Comparison of ENCODE assay signal across 11 mouse cellular contexts in the genomic region with DNA sequence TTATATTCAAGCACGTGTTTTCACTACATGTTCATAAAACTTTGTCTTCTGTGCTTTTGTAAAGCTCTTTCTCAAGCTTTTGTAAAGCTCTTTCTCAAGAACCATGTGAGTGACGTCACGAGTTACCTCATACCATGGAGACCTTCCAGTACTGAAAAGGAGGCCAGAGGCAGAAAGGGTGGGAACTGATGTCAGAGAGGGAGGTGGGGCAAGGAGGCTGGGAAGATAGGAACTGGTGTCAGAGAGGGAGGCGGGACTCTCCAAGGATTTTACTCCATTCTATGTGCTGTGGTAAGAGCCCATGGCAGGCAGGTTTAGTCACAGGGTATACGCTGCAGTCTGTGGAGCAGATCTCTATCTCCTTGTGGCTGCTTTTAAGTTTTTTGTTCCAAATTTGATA. TPM values are rescaled to one million over a fixed set of nuclear protein-coding genes. Genes with fewer than 3 reads are reported as not detected.
DNase-seq lines count a peak whose midpoint lies in the region; ATAC-seq and TF ChIP-seq lines count a peak whose summit lies in the region.
"Had no signal": no experiment of that assay in that cellular context is flagged by ENCODE, and none has a peak within 500 bp of the region (broad histone marks: within the 10 kb centered on the region; RNA-seq: fewer than 3 reads in every experiment).

No protein-coding gene starts in this region.

- peak; percentile 15 for DNase-seq in liver, adult 2 months (ENCODE audit: extremely low read depth, low read depth, low spot score)
- peak; percentile 91 for DNase-seq in adipocyte (ENCODE audit: low spot score)
- DNase-seq in right cerebral cortex, postnatal 25 days: no peak
- no peak for DNase-seq in neural tube, embryonic 10.5 days (ENCODE audit: extremely low spot score, low spot score)
- DNase-seq: spleen, adult 18-20 months had no signal

- H3K79me2 ChIP-seq in liver, adult 2 months (ENCODE audit: control insufficient read depth, insufficient read depth, low read length): no peaks in the 10 kb centered on the region

- peaks cover 4% of the 10 kb centered on the region for H3K4me1 ChIP-seq in liver, adult 2 months (ENCODE audit: control insufficient read depth, insufficient read depth, low read length)
- peaks cover 6% of the 10 kb centered on the region; the same call in 1 of the 2 replicates for H3K4me1 ChIP-seq in liver, embryonic 12.5 days
- H3K4me1 ChIP-seq in heart, embryonic 13.5 days: peaks cover 32% of the 10 kb centered on the region

- 77% methylated on average over 5 of the region's 5 CpGs for WGBS in liver, adult 2 months
- 60% methylated on average over 5 of the region's 5 CpGs for whole genome bisulfite sequencing in liver, embryonic 12.5 days (ENCODE audit: insufficient replicate concordance)
- WGBS in heart, embryonic 13.5 days: 56% methylated on average over 5 of the region's 5 CpGs

- H3K27ac ChIP-seq in liver, adult 2 months (replicated peaks; ENCODE audit: insufficient read depth, low read depth, low read length): no peak overlapping the region
- no peak overlapping the region for H3K27ac ChIP-seq in liver, embryonic 12.5 days
- H3K27ac ChIP-seq in heart, embryonic 13.5 days (replicated peaks): peak overlapping the region; percentile 7; the same call in 1 of the 2 replicates
- H3K27ac ChIP-seq: embryonic facial prominence, embryonic 15.5 days had no signal

- ATAC-seq in liver, embryonic 12.5 days: no peak
- no peak for ATAC-seq in heart, embryonic 13.5 days (ENCODE audit: extremely low read depth, insufficient number of reproducible peaks, low FRiP score, low TSS enrichment)
- ATAC-seq in megakaryocyte progenitor cell, adult 5-6 weeks (replicated peaks; ENCODE audit: poor library complexity): peak; percentile 74

- no peak for TF ChIP-seq CTCF in liver, adult 2 months (IDR thresholded peaks at IDR 0.05; ENCODE audit: low read depth, low read length)

- no peaks in the 10 kb centered on the region for H3K9me3 ChIP-seq in liver, embryonic 12.5 days (replicated peaks)
- no peaks in the 10 kb centered on the region for H3K9me3 ChIP-seq in heart, embryonic 13.5 days
- H3K9me3 ChIP-seq: embryonic facial prominence, embryonic 15.5 days; megakaryocyte, embryonic 14.5 days; neural tube, embryonic 13.5 days had no signal

- no peaks in the 10 kb centered on the region for H3K27me3 ChIP-seq in liver, adult 2 months (ENCODE audit: control insufficient read depth, insufficient read depth, low read length)
- no peaks in the 10 kb centered on the region for H3K27me3 ChIP-seq in liver, embryonic 12.5 days (replicated peaks)
- no peaks in the 10 kb centered on the region for H3K27me3 ChIP-seq in heart, embryonic 13.5 days (replicated peaks)
- H3K27me3 ChIP-seq: embryonic facial prominence, embryonic 15.5 days; neural tube, embryonic 13.5 days had no signal

- no peaks in the 10 kb centered on the region for H3K36me3 ChIP-seq in liver, adult 2 months (ENCODE audit: control insufficient read depth, insufficient read depth, low read length)
- no peaks in the 10 kb centered on the region for H3K36me3 ChIP-seq in liver, embryonic 12.5 days
- no peaks in the 10 kb centered on the region for H3K36me3 ChIP-seq in heart, embryonic 13.5 days
- H3K36me3 ChIP-seq: embryonic facial prominence, embryonic 15.5 days; neural tube, embryonic 13.5 days had no signal

- H3K4me3 ChIP-seq in liver, adult 2 months (ENCODE audit: insufficient read depth, low read depth, low read length): no peak overlapping the region
- H3K4me3 ChIP-seq in liver, embryonic 12.5 days: no peak overlapping the region
- no peak overlapping the region for H3K4me3 ChIP-seq in heart, embryonic 13.5 days
- H3K4me3 ChIP-seq: embryonic facial prominence, embryonic 15.5 days; megakaryocyte, embryonic 14.5 days; neural tube, embryonic 13.5 days had no signal

- no peak overlapping the region for H3K4me2 ChIP-seq in liver, embryonic 12.5 days
- no peak overlapping the region for H3K4me2 ChIP-seq in heart, embryonic 13.5 days
- H3K4me2 ChIP-seq: embryonic facial prominence, embryonic 15.5 days; neural tube, embryonic 13.5 days had no signal

- H3K9ac ChIP-seq in liver, adult 2 months (ENCODE audit: low read depth, low read length): no peak overlapping the region
- no peak overlapping the region for H3K9ac ChIP-seq in liver, embryonic 12.5 days
- H3K9ac ChIP-seq in heart, embryonic 13.5 days: no peak overlapping the region
- H3K9ac ChIP-seq: embryonic facial prominence, embryonic 15.5 days; neural tube, embryonic 13.5 days had no signal

- TF ChIP-seq POLR2A in liver, adult 2 months (IDR thresholded peaks at IDR 0.05; ENCODE audit: extremely low read depth, insufficient read depth, low read length): no peak

RNA-seq across cellular contexts. Expression of a gene that starts 31.3 kb away (rescaled TPM):
- under 0.01 TPM in 2 replicates for total RNA-seq in liver, adult 2 months (2014; rRNA removed)
- polyA plus RNA-seq in liver, adult 2 months (2012; rRNA removed): 0.01 and 0.02 TPM in 2 replicates
- polyA plus RNA-seq in liver, embryonic 12.5 days (2016; fragmentation: Nextera tagmentation; extraction: Ambion mirVana): 0.67 TPM in 2 replicates
- polyA plus RNA-seq in heart, embryonic 13.5 days (2015; fragmentation: Nextera tagmentation; extraction: Ambion mirVana): 2.0 and 2.2 TPM in 2 replicates
- total RNA-seq in megakaryocyte progenitor cell, adult 5-6 weeks (2015): 0.07 TPM in 1 of 2 replicates, not detected in the other
- 0.14 TPM in 1 of 2 replicates, not detected in the other for total RNA-seq in megakaryocyte progenitor cell, adult 5-6 weeks (2017)

Comparison
In these comparisons a context has a peak if more than half of its experiments do, and no peak if none do; other contexts are left out.
1. DNase-seq: peak in liver, adult 2 months (single experiment) and adipocyte (single experiment); none in right cerebral cortex, postnatal 25 days (single experiment) and neural tube, embryonic 10.5 days (single experiment).